34 mouse cellular contexts compared by ENCODE assay signal in genomic region chr5:137445536-137445935, GRCm38 (mm10). TPM values are rescaled to one million over a fixed set of nuclear protein-coding genes. Genes with fewer than 3 reads are reported as not detected.
"Had no signal": no experiment of that assay in that cellular context is flagged by ENCODE, and none has a peak within 500 bp of the region (broad histone marks: within the 10 kb centered on the region; RNA-seq: fewer than 3 reads in every experiment).

No protein-coding gene starts in this region.

- DNase-seq: left cerebral cortex, postnatal 4 days; liver; liver, embryonic 13.5 days; liver, postnatal 0 days; lung, adult 18-20 months; lung, adult 2 months; lung, embryonic 14.5 days; lung, postnatal 10 days; lung, postnatal 14 days; lung, postnatal 36 days; lung, postnatal 4 days; midbrain, embryonic 14.5 days had no signal

- H3K9me3 ChIP-seq: limb, embryonic 10.5 days; limb, embryonic 12.5 days; limb, embryonic 13.5 days; limb, embryonic 15.5 days; liver, embryonic 12.5 days; liver, embryonic 13.5 days; liver, embryonic 15.5 days; lung, embryonic 15.5 days; midbrain, embryonic 10.5 days; midbrain, embryonic 12.5 days; midbrain, embryonic 13.5 days; midbrain, embryonic 15.5 days; neural tube, embryonic 12.5 days; neural tube, embryonic 13.5 days had no signal

- H3K36me3 ChIP-seq: limb, embryonic 10.5 days; limb, embryonic 12.5 days; limb, embryonic 13.5 days; limb, embryonic 15.5 days; liver, embryonic 12.5 days; liver, embryonic 13.5 days; liver, embryonic 15.5 days; lung, embryonic 15.5 days; midbrain, embryonic 10.5 days; midbrain, embryonic 12.5 days; midbrain, embryonic 13.5 days; midbrain, embryonic 15.5 days; neural tube, embryonic 12.5 days; neural tube, embryonic 13.5 days had no signal

- H3K4me1 ChIP-seq: limb, embryonic 10.5 days; limb, embryonic 12.5 days; limb, embryonic 13.5 days; limb, embryonic 15.5 days; liver, embryonic 12.5 days; liver, embryonic 13.5 days; liver, embryonic 15.5 days; lung, embryonic 15.5 days; megakaryocyte, embryonic 14.5 days; midbrain, embryonic 10.5 days; midbrain, embryonic 12.5 days; midbrain, embryonic 13.5 days; midbrain, embryonic 15.5 days; neural tube, embryonic 12.5 days; neural tube, embryonic 13.5 days had no signal

- H3K4me2 ChIP-seq: limb, embryonic 12.5 days; limb, embryonic 13.5 days; limb, embryonic 15.5 days; liver, embryonic 12.5 days; liver, embryonic 13.5 days; liver, embryonic 15.5 days; lung, embryonic 14.5 days; lung, embryonic 15.5 days; midbrain, embryonic 11.5 days; midbrain, embryonic 12.5 days; midbrain, embryonic 13.5 days; midbrain, embryonic 15.5 days; neural tube, embryonic 12.5 days; neural tube, embryonic 13.5 days had no signal

- H3K9ac ChIP-seq: limb, embryonic 12.5 days; limb, embryonic 13.5 days; limb, embryonic 15.5 days; liver, embryonic 12.5 days; liver, embryonic 13.5 days; liver, embryonic 14.5 days; liver, embryonic 15.5 days; liver, postnatal 0 days; lung, embryonic 14.5 days; lung, embryonic 15.5 days; midbrain, embryonic 12.5 days; midbrain, embryonic 13.5 days; midbrain, embryonic 15.5 days; neural tube, embryonic 12.5 days; neural tube, embryonic 13.5 days had no signal

- H3K27me3 ChIP-seq: limb, embryonic 12.5 days; limb, embryonic 13.5 days; limb, embryonic 15.5 days; liver, embryonic 12.5 days; liver, embryonic 13.5 days; liver, embryonic 15.5 days; lung, embryonic 15.5 days; midbrain, embryonic 12.5 days; midbrain, embryonic 13.5 days; midbrain, embryonic 15.5 days; neural tube, embryonic 12.5 days; neural tube, embryonic 13.5 days had no signal

- H3K4me3 ChIP-seq: limb, embryonic 10.5 days; limb, embryonic 12.5 days; limb, embryonic 13.5 days; limb, embryonic 15.5 days; liver, embryonic 12.5 days; liver, embryonic 13.5 days; liver, embryonic 15.5 days; lung, embryonic 15.5 days; megakaryocyte, embryonic 14.5 days; midbrain, embryonic 10.5 days; midbrain, embryonic 12.5 days; midbrain, embryonic 13.5 days; midbrain, embryonic 15.5 days; myocyte; neural tube, embryonic 12.5 days; neural tube, embryonic 13.5 days had no signal

- H3K27ac ChIP-seq: limb, embryonic 10.5 days; limb, embryonic 12.5 days; limb, embryonic 13.5 days; limb, embryonic 15.5 days; liver, embryonic 12.5 days; liver, embryonic 13.5 days; liver, embryonic 14.5 days; liver, embryonic 15.5 days; lung, embryonic 15.5 days; macrophage; midbrain, embryonic 10.5 days; midbrain, embryonic 12.5 days; midbrain, embryonic 13.5 days; midbrain, embryonic 15.5 days; neural tube, embryonic 12.5 days; neural tube, embryonic 13.5 days had no signal

- ATAC-seq: liver, embryonic 12.5 days; liver, postnatal 0 days; lung, postnatal 0 days; midbrain, embryonic 13.5 days; midbrain, embryonic 15.5 days; midbrain, embryonic 16.5 days had no signal

RNA-seq across cellular contexts. Expression of gene Zan, which starts 31.3 kb away (rescaled TPM):
- total RNA-seq: monocyte, adult 5-6 weeks had no signal
- polyA plus RNA-seq: limb, embryonic 11.5 days; macrophage had no signal
